Mouse (Mus musculus): ENCODE measurements around the gene Insc. TPM values are rescaled to one million over a fixed set of nuclear protein-coding genes. Genes with fewer than 3 reads are reported as not detected.

Insc gene
- polyA plus RNA-seq, 1 experiment from 2014 or later = 22.0 TPM

- 40% methylated on average over 3 of the region's 3 CpGs for WGBS (ENCODE audit: insufficient replicate concordance)
Measured at GRCm38 (mm10) chr7:114832257-114832940, 88.9 kb downstream of the Insc start.

GRCm38 (mm10) chr7:114834504-114834903 lies 91.0 kb downstream of the Insc start:
- Histone ChIP-seq H3K9ac (no peak overlapping the region), H3K9me3 (replicated peaks) (no peaks in the 10 kb centered on the region), H3K4me2 (no peak overlapping the region), H3K27me3 (no peaks in the 10 kb centered on the region), H3K36me3 (replicated peaks) (no peaks in the 10 kb centered on the region), H3K4me1 (replicated peaks) (no peaks in the 10 kb centered on the region), H3K27ac (replicated peaks) (no peak overlapping the region), H3K4me3 (replicated peaks) (no peak overlapping the region)
- WGBS (ENCODE audit: insufficient replicate concordance) = 58% methylated on average over 6 of the region's 6 CpGs
- ATAC-seq (ENCODE audit: insufficient read depth) = no peak

More at GRCm38 (mm10) chr7:114832257-114832940, 88.9 kb downstream of the Insc start:
- H3K4me2 ChIP-seq = no peak overlapping the region
- no peak overlapping the region for H3K27ac ChIP-seq (replicated peaks)
- no peak for ATAC-seq (ENCODE audit: insufficient read depth)
- no peaks in the 10 kb centered on the region for H3K27me3 ChIP-seq
- H3K4me3 ChIP-seq (replicated peaks) = no peak overlapping the region
- H3K4me1 ChIP-seq (replicated peaks) = no peaks in the 10 kb centered on the region
- no peak overlapping the region for H3K9ac ChIP-seq
- no peaks in the 10 kb centered on the region for H3K36me3 ChIP-seq (replicated peaks)
- no peaks in the 10 kb centered on the region for H3K9me3 ChIP-seq (replicated peaks)

GRCm38 (mm10) chr7:114837268-114837667 lies 93.8 kb downstream of the Insc start:
- WGBS (ENCODE audit: insufficient replicate concordance) = 43% methylated on average over 3 of the region's 3 CpGs
- Histone ChIP-seq H3K4me1 (replicated peaks) (no peaks in the 10 kb centered on the region), H3K4me3 (replicated peaks) (no peak overlapping the region), H3K9me3 (replicated peaks) (no peaks in the 10 kb centered on the region), H3K27me3 (no peaks in the 10 kb centered on the region), H3K36me3 (replicated peaks) (no peaks in the 10 kb centered on the region), H3K27ac (replicated peaks) (no peak overlapping the region), H3K9ac (no peak overlapping the region), H3K4me2 (no peak overlapping the region)
- no peak for ATAC-seq (ENCODE audit: insufficient read depth)

GRCm38 (mm10) chr7:114840029-114840745 lies 96.7 kb downstream of the Insc start:
- Histone ChIP-seq H3K4me2 (no peak overlapping the region), H3K9me3 (replicated peaks) (no peaks in the 10 kb centered on the region), H3K27me3 (no peaks in the 10 kb centered on the region), H3K4me3 (replicated peaks) (no peak overlapping the region), H3K9ac (no peak overlapping the region), H3K36me3 (replicated peaks) (no peaks in the 10 kb centered on the region), H3K4me1 (replicated peaks) (no peaks in the 10 kb centered on the region), H3K27ac (replicated peaks) (no peak overlapping the region)
- WGBS (ENCODE audit: insufficient replicate concordance) = 26% methylated on average over 5 of the region's 5 CpGs
- no peak for ATAC-seq (ENCODE audit: insufficient read depth)

GRCm38 (mm10) chr7:114842644-114843211 lies 99.2 kb downstream of the Insc start:
- no peak for ATAC-seq (ENCODE audit: insufficient read depth)
- H3K9ac ChIP-seq = no peak overlapping the region
- H3K27me3 ChIP-seq = no peaks in the 10 kb centered on the region
- H3K9me3 ChIP-seq (replicated peaks) = no peaks in the 10 kb centered on the region
- 48% methylated on average over 3 of the region's 3 CpGs for WGBS (ENCODE audit: insufficient replicate concordance)
- no peaks in the 10 kb centered on the region for H3K4me1 ChIP-seq (replicated peaks)
- H3K4me2 ChIP-seq = no peak overlapping the region
- no peak overlapping the region for H3K4me3 ChIP-seq (replicated peaks)
- no peak overlapping the region for H3K27ac ChIP-seq (replicated peaks)
- no peaks in the 10 kb centered on the region for H3K36me3 ChIP-seq (replicated peaks)

GRCm38 (mm10) chr7:114847179-114847578 lies 103.7 kb downstream of the Insc start:
- Histone ChIP-seq H3K9me3 (replicated peaks) (no peaks in the 10 kb centered on the region), H3K9ac (no peak overlapping the region), H3K4me3 (replicated peaks) (no peak overlapping the region), H3K27ac (replicated peaks) (no peak overlapping the region), H3K36me3 (replicated peaks) (no peaks in the 10 kb centered on the region), H3K4me1 (replicated peaks) (no peaks in the 10 kb centered on the region), H3K4me2 (no peak overlapping the region), H3K27me3 (no peaks in the 10 kb centered on the region)
- ATAC-seq (ENCODE audit: insufficient read depth) = no peak
- 30% methylated on average over 2 of the region's 2 CpGs for WGBS (ENCODE audit: insufficient replicate concordance)

- no peak for ATAC-seq (ENCODE audit: insufficient read depth)
- no peaks in the 10 kb centered on the region for H3K36me3 ChIP-seq (replicated peaks)
- H3K4me3 ChIP-seq (replicated peaks) = no peak overlapping the region
- no peaks in the 10 kb centered on the region for H3K4me1 ChIP-seq (replicated peaks)
- H3K4me2 ChIP-seq = no peak overlapping the region
- no peaks in the 10 kb centered on the region for H3K9me3 ChIP-seq (replicated peaks)
- H3K27ac ChIP-seq (replicated peaks) = no peak overlapping the region
- H3K27me3 ChIP-seq = no peaks in the 10 kb centered on the region
- H3K9ac ChIP-seq = no peak overlapping the region
- WGBS (ENCODE audit: insufficient replicate concordance) = 64% methylated on average over 3 of the region's 3 CpGs
Measured at GRCm38 (mm10) chr7:114852387-114852786, 108.9 kb downstream of the Insc start.

- Histone ChIP-seq H3K27ac (replicated peaks) (no peak overlapping the region), H3K4me3 (replicated peaks) (no peak overlapping the region), H3K9me3 (replicated peaks) (no peaks in the 10 kb centered on the region), H3K4me1 (replicated peaks) (no peaks in the 10 kb centered on the region), H3K9ac (no peak overlapping the region), H3K36me3 (replicated peaks) (no peaks in the 10 kb centered on the region), H3K27me3 (no peaks in the 10 kb centered on the region), H3K4me2 (no peak overlapping the region)
- ATAC-seq (ENCODE audit: insufficient read depth) = no peak
- 37% methylated on average over 2 of the region's 2 CpGs for WGBS (ENCODE audit: insufficient replicate concordance)
Measured at GRCm38 (mm10) chr7:114854169-114854568, 110.7 kb downstream of the Insc start.

- H3K9ac ChIP-seq = no peak overlapping the region
- no peak overlapping the region for H3K4me2 ChIP-seq
- no peak for ATAC-seq (ENCODE audit: insufficient read depth)
- 54% methylated on average over 3 of the region's 3 CpGs for WGBS (ENCODE audit: insufficient replicate concordance)
- H3K36me3 ChIP-seq (replicated peaks) = no peaks in the 10 kb centered on the region
- no peaks in the 10 kb centered on the region for H3K4me1 ChIP-seq (replicated peaks)
- H3K4me3 ChIP-seq (replicated peaks) = no peak overlapping the region
- H3K27me3 ChIP-seq = no peaks in the 10 kb centered on the region
- H3K9me3 ChIP-seq (replicated peaks) = no peaks in the 10 kb centered on the region
- H3K27ac ChIP-seq (replicated peaks) = no peak overlapping the region
Measured at GRCm38 (mm10) chr7:114860858-114861523, 117.5 kb downstream of the Insc start.

GRCm38 (mm10) chr7:114873315-114874012 lies 130.0 kb downstream of the Insc start:
- 27% methylated on average over 3 of the region's 3 CpGs for WGBS (ENCODE audit: insufficient replicate concordance)
- H3K4me2 ChIP-seq = no peak overlapping the region
- H3K27me3 ChIP-seq = no peaks in the 10 kb centered on the region
- no peaks in the 10 kb centered on the region for H3K4me1 ChIP-seq (replicated peaks)
- no peak overlapping the region for H3K4me3 ChIP-seq (replicated peaks)
- no peak for ATAC-seq (ENCODE audit: insufficient read depth)
- H3K9ac ChIP-seq = no peak overlapping the region
- H3K27ac ChIP-seq (replicated peaks) = no peak overlapping the region
- H3K36me3 ChIP-seq (replicated peaks) = no peaks in the 10 kb centered on the region
- no peaks in the 10 kb centered on the region for H3K9me3 ChIP-seq (replicated peaks)

- ATAC-seq (ENCODE audit: insufficient read depth) = no peak
- H3K9ac ChIP-seq = no peak overlapping the region
- no peak overlapping the region for H3K27ac ChIP-seq (replicated peaks)
- no peak overlapping the region for H3K4me2 ChIP-seq
- WGBS (ENCODE audit: insufficient replicate concordance) = 28% methylated on average over 6 of the region's 6 CpGs
- H3K4me3 ChIP-seq (replicated peaks) = no peak overlapping the region
- no peaks in the 10 kb centered on the region for H3K4me1 ChIP-seq (replicated peaks)
- H3K27me3 ChIP-seq = no peaks in the 10 kb centered on the region
- H3K36me3 ChIP-seq (replicated peaks) = no peaks in the 10 kb centered on the region
- no peaks in the 10 kb centered on the region for H3K9me3 ChIP-seq (replicated peaks)
Measured at GRCm38 (mm10) chr7:114874032-114874441, 130.5 kb downstream of the Insc start.
